Mouse (Mus musculus): Measurements from ENCODE around the gene Olfr1185-ps1.
"Not testable (repeated sequence)": the region's sequence is repeated elsewhere in the genome, so short reads cannot be mapped to it uniquely, and the experiment has no call there.

Olfr1185-ps1 gene

GRCm38 (mm10) chr2:88493020-88493419 lies at the start of gene Olfr1185-ps1:
TSS of gene Olfr1185-ps1 (plus strand) at chr2:88493320.
- no peak for DNase-seq

- DNase-seq: no peak
Measured at GRCm38 (mm10) chr2:88449031-88449430, 44.1 kb upstream of the Olfr1185-ps1 start, which contains the start of gene Gm13757. TSS of gene Gm13757 (minus strand) at chr2:88449131.

- not testable (repeated sequence) for DNase-seq
Measured at GRCm38 (mm10) chr2:88454567-88454966, 38.6 kb upstream of the Olfr1185-ps1 start, which contains the start of gene Olfr1183. TSS of gene Olfr1183 (plus strand) at chr2:88454867.

GRCm38 (mm10) chr2:88483298-88483697 lies 9.8 kb upstream of the Olfr1185-ps1 start, which contains the start of gene Olfr1184:
TSS of gene Olfr1184 (plus strand) at chr2:88483598.
- DNase-seq: no peak

GRCm38 (mm10) chr2:88518251-88518650 lies 25.1 kb downstream of the Olfr1185-ps1 start, which contains the start of gene Olfr1186:
TSS of gene Olfr1186 (plus strand) at chr2:88518551.
- no peak for DNase-seq

GRCm38 (mm10) chr2:88525720-88526119 lies 32.6 kb downstream of the Olfr1185-ps1 start:
- no peak for DNase-seq
